Mouse (Mus musculus) olfactory bulb, adult 2 months (tissue): ENCODE measurements around the gene Spred3.
"Not testable (repeated sequence)": the region's sequence is repeated elsewhere in the genome, so short reads cannot be mapped to it uniquely, and the experiment has no call there.

Source experiments
- CTCF ChIP-seq: fragments of 200-500 bp; IDR thresholded peaks from 2 replicates; pipeline ENCODE4 v1.5.1; 2012; ENCODE audit warnings: low read depth, mild to moderate bottlenecking, low read length, moderate library complexity; ENCODE audit not compliant: insufficient read depth
- POLR2A ChIP-seq: fragments of 200-500 bp; IDR thresholded peaks from 2 replicates; pipeline ENCODE4 v1.6.1; 2012; ENCODE audit warnings: mild to moderate bottlenecking, low read depth, low read length, moderate library complexity; ENCODE audit not compliant: insufficient read depth

DNA sequence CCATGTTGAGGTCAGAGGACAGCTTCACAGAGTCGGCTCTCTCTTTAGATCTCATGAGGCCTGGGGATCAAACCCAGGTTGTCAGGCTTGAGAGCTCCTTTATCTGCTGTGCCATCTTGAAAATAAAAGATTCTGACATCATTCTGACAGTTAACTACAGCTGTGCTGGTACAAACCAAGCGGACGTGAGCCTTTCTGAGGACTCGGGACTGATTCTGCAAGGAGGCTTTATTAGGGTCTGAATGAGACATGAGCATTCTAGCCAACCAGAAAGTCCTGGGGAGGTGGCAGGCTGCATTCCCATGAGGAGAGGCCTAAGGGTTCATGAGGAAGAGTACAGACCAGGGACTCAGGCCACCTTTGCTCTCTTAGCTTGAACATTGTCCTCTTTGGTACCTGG is 11.1 kb upstream of the Spred3 start:
- TF ChIP-seq CTCF, POLR2A: not testable (repeated sequence)
